Mouse (Mus musculus) heart, postnatal 0 days (tissue): ENCODE measurements around the gene Flrt3.

Experiments used
- CTCF ChIP-seq: IDR thresholded peaks from 2 replicates; pipeline ENCODE4 v1.5.1; 2016; ENCODE audit warnings: antibody characterized with exemption, control low read depth, low read depth
- EP300 ChIP-seq: IDR thresholded peaks from 2 replicates; pipeline ENCODE4 v1.6.1; 2016; ENCODE audit warnings: antibody characterized with exemption, low read depth

DNA sequence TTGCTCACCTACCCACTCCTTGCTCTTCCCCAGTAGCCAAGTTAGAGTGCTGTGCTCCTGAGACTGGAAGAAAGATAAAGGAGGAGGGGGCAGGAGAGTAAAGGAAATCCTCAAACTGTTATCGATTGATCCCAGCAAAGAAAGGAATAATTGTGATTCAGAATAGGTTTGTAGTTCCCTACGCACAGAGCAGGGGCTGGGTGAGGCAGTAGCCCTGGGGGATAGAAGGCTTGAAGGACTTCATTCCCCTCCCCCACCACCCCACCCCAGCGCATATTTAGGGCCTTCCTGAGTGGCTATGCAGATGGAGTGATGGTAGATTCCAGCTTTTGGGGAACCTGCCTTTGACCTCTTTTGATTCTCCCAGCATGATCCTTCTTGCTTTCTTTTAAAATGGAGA, 5.5 kb upstream of the Flrt3 start:
- TF ChIP-seq CTCF (no peak), EP300 (no peak)
